Mouse (Mus musculus): ENCODE data around the gene Amigo2. TPM values are rescaled to one million over a fixed set of nuclear protein-coding genes. Genes with fewer than 3 reads are reported as not detected.

Gene Amigo2
- polyA plus RNA-seq, 1 experiment from 2014 or later, result 11.4 TPM

DNA sequence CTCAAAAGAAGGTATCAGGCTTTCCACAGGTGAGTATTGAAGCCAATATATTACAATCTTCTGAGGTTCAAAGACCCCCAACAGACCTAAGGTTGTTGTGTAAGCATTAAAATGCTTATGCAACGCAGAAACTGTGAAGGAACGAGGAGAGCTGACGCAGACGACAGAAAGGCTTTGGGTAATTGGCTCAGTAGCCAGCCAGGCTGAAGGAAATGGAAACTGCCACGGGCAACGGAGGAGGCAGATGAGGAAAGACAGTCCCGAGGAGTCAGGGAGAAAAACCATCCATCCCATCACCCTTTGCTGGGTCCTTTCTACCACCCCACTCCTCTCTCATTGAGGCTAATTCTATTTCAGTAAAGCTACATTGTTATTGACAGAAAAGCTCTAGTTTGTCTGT, 50.4 kb downstream of the Amigo2 start:
- Histone ChIP-seq H3K36me3 (ENCODE audit: insufficient read depth, low read length) (no peaks in the 10 kb centered on the region), H3K4me1 (ENCODE audit: insufficient read depth, low read length) (no peaks in the 10 kb centered on the region), H3K27ac (ENCODE audit: low read length) (no peak overlapping the region), H3K4me3 (ENCODE audit: low read length) (no peak overlapping the region), H3K9ac (replicated peaks; ENCODE audit: low read length) (no peak overlapping the region), H3K9me3 (ENCODE audit: low read length) (peaks cover 3% of the 10 kb centered on the region; the same call in 1 of the 2 replicates), H3K27me3 (ENCODE audit: insufficient read depth, low read length) (no peaks in the 10 kb centered on the region), H3K4me2 (replicated peaks; ENCODE audit: low read depth, low read length) (no peak overlapping the region)
- 78% methylated on average over 7 of the region's 7 CpGs for WGBS
- ATAC-seq (ENCODE audit: low FRiP score, low TSS enrichment), result no peak

DNA sequence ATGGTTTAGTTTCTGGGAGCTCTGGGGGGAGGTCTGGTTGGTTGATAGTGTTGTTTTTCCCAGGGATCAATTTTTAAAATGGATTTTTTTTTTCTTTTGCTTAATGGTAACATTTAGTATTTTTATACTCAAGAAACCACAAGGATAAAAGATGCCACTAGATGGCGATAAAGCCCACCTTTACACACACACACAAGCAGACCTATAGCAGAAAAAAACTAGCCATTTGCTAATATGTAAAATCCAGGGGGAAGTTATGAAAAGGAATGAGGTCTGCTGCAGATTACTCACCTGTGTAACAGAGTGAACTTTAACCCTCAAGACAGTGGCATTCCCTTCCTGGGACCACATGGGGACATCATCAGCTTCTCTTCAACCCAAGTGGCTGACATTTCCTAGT, 51.5 kb downstream of the Amigo2 start:
- no peak for ATAC-seq (ENCODE audit: low FRiP score, low TSS enrichment)
- 0% methylated on average over 1 of the region's 1 CpGs for WGBS
- H3K4me3 ChIP-seq (ENCODE audit: low read length), result no peak overlapping the region
- H3K9me3 ChIP-seq (ENCODE audit: low read length), result peaks cover 3% of the 10 kb centered on the region; the same call in 1 of the 2 replicates
- no peaks in the 10 kb centered on the region for H3K36me3 ChIP-seq (ENCODE audit: insufficient read depth, low read length)
- H3K27me3 ChIP-seq (ENCODE audit: insufficient read depth, low read length), result no peaks in the 10 kb centered on the region
- no peaks in the 10 kb centered on the region for H3K4me1 ChIP-seq (ENCODE audit: insufficient read depth, low read length)
- no peak overlapping the region for H3K9ac ChIP-seq (replicated peaks; ENCODE audit: low read length)
- H3K4me2 ChIP-seq (replicated peaks; ENCODE audit: low read depth, low read length), result no peak overlapping the region
- no peak overlapping the region for H3K27ac ChIP-seq (ENCODE audit: low read length)

Other genes with a start within 250 kb of the Amigo2 start
- 74.2 and 77.9 TPM in 2 replicates for gene Slc38a4, start 191.3 kb downstream of the Amigo2 start, polyA plus RNA-seq (2015; fragmentation: Nextera tagmentation; extraction: Ambion mirVana)
- 6.0 and 6.3 TPM in 2 replicates for gene Pced1b, start 180 bp downstream of the Amigo2 start, polyA plus RNA-seq (2015; fragmentation: Nextera tagmentation; extraction: Ambion mirVana)

Measured in kidney, embryonic 16.5 days (tissue).